Mouse (Mus musculus) stomach, postnatal 0 days (tissue): ENCODE measurements around the gene Smim24. TPM values are rescaled to one million over a fixed set of nuclear protein-coding genes. Genes with fewer than 3 reads are reported as not detected.

ENCODE experiments used
- ATAC-seq: fragments of 200-750 bp; cut with Nextera tagmentation; 2 replicates; pipeline ENCODE4 v1.8.0; 2017; ENCODE audit not compliant: low FRiP score, low TSS enrichment
- DNase-seq: peaks from one replicate; pipeline ENCODE4 v3.0.0-alpha.2; 2016; ENCODE audit warnings: low spot score
- H3K27ac ChIP-seq: fragments of 300-500 bp; sonication (generic); replicated peaks from 2 replicates; pipeline ENCODE4 v1.5.1; 2014; ENCODE audit warnings: mild to moderate bottlenecking, control low read depth
- H3K27me3 ChIP-seq: fragments of 300-500 bp; sonication (generic); 2 replicates; pipeline ENCODE4 v1.6.1; 2014; ENCODE audit warnings: low read length; ENCODE audit not compliant: control insufficient read depth, insufficient read depth
- H3K36me3 ChIP-seq: fragments of 300-500 bp; sonication (generic); 2 replicates; pipeline ENCODE4 v1.6.1; 2014; ENCODE audit warnings: low read length, mixed read lengths; ENCODE audit not compliant: control insufficient read depth, insufficient read depth
- H3K4me1 ChIP-seq: fragments of 300-500 bp; sonication (generic); replicated peaks from 2 replicates; pipeline ENCODE4 v1.6.1; 2014; ENCODE audit warnings: antibody characterized with exemption; ENCODE audit not compliant: control insufficient read depth, insufficient read depth
- H3K4me2 ChIP-seq: fragments of 300-500 bp; sonication (generic); replicated peaks from 2 replicates; pipeline ENCODE4 v1.6.1; 2014; ENCODE audit warnings: low read depth, mild to moderate bottlenecking, control low read depth, moderate library complexity
- H3K4me3 ChIP-seq: fragments of 300-500 bp; sonication (generic); 2 replicates; pipeline ENCODE4 v1.5.1; 2014; ENCODE audit warnings: low read depth, low read length, control low read depth
- H3K9ac ChIP-seq: fragments of 300-500 bp; sonication (generic); 2 replicates; pipeline ENCODE4 v1.6.1; 2014; ENCODE audit warnings: mild to moderate bottlenecking, low read length, control low read depth, mixed read lengths
- H3K9me3 ChIP-seq: fragments of 300-500 bp; sonication (generic); 2 replicates; pipeline ENCODE4 v1.6.1; 2016; ENCODE audit warnings: low read length; ENCODE audit not compliant: control insufficient read depth
- CTCF ChIP-seq: IDR thresholded peaks from 2 replicates; pipeline ENCODE4 v1.5.1; 2016; ENCODE audit warnings: antibody characterized with exemption, low read depth, mild to moderate bottlenecking, moderate library complexity
- EP300 ChIP-seq: optimal IDR thresholded peaks from 2 replicates; pipeline ENCODE3; 2016; ENCODE audit warnings: antibody characterized with exemption
- WGBS: fragments of 180-500 bp; shearing (Covaris S2); extraction: QIAGEN DNeasy Blood & Tissue Kit; methylation state at CpG from one replicate; pipeline ENCODE4 v1.1.7; 2014; 5-methylcytosine and 5-hydroxymethylcytosine counted together
- polyA plus RNA-seq: library from polyadenylated mRNA; unstranded; fragments of >200 nt; fragmentation: Nextera tagmentation; extraction: Ambion mirVana; gene quantifications from 2 replicates; pipeline ENCODE4 v1.2.1, GENCODE M21; 2015

The Smim24 gene
- polyA plus RNA-seq, 1 experiment from 2014 or later, result 205 TPM

DNA sequence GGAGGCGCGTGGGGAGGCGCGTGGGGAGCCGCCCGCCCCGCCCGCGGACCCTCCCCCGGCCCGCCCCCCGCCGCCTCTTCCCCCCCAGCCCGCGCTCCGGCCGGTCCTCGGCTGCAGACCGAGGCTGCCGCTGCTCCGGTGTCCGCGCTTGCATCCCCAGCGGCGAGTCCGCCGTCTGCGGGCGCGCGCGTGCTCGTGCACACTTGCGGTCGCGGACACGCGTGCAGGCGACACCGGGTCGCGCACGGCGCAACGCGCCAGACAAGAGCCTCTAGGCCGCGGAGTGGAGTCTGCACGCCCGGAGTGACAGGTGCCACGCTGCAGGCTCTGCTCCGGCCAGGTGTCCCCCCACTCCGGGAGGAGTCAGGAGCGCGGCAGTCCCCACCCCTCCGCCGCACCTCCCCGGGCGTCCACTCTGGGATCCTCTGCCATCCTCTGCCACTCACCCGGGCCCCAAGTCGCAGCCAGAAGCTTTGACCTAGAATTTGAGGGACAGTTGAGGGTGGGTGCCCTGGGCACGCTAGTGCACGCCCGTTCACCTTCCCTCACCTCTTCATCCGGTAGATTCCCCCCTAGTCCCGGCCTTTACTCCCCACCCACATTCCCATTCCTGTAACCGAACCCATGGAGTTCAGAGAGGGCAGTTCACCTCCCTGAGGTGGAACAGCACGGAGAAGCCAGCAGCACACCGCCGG is 38.1 kb downstream of the Smim24 start:
- Histone ChIP-seq H3K9me3 (no peaks in the 10 kb centered on the region), H3K4me3 (peak overlapping the region; percentile 75), H3K9ac (peak overlapping the region; percentile 81), H3K4me2 (peak overlapping the region; percentile 86), H3K27ac (peak overlapping the region; percentile 94), H3K36me3 (no peaks in the 10 kb centered on the region), H3K27me3 (no peaks in the 10 kb centered on the region), H3K4me1 (no peaks in the 10 kb centered on the region)
- no peak; the same call in 1 of the 2 replicates for ATAC-seq
- DNase-seq, result peak; percentile 60
- under 1% methylated on average over 44 of the region's 70 CpGs for WGBS
- TF ChIP-seq CTCF (no peak), EP300 (no peak)

DNA sequence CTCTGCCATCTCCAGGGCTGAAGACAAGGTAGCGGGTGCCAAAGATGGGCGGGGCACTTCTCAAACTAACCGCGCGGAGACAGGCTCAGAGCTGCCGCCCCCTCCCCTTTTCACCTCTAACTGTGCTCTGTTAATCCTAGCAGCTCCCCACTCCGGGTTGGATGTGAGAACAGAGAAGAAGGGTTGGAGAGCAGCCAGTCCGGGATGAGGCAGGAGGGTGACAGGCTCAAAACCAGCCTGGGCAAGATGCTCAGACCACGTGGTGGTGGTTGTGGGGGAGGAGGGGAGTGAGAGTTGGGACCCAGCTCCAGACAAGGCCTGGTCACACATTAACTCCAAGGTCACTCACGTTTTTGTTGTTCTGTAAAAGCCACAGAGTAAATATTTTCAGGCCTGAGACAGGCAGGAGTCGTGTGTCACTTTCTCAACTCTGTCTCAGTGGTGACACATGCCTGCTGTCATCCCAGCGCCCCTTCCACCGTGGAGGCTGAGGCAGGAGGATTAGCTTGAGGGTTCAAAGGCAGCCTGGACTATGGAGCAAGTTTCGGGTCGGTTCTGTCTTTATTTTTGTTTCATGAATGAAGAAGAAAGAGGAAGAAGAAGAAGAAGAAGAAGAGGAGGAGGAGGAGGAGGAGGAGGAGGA is 38.8 kb downstream of the Smim24 start:
- TF ChIP-seq CTCF, result no peak
- TF ChIP-seq EP300, result no peak
- no peaks in the 10 kb centered on the region for H3K9me3 ChIP-seq
- H3K4me3 ChIP-seq, result peak overlapping the region; percentile 75; the same call in 1 of the 2 replicates
- H3K27ac ChIP-seq, result no peak overlapping the region
- H3K4me1 ChIP-seq, result no peaks in the 10 kb centered on the region
- WGBS, result 21% methylated on average over 15 of the region's 15 CpGs
- H3K36me3 ChIP-seq, result no peaks in the 10 kb centered on the region
- ATAC-seq (no peak), DNase-seq (peak; percentile 38)
- peak overlapping the region; percentile 81; the same call in 1 of the 2 replicates for H3K9ac ChIP-seq
- H3K4me2 ChIP-seq, result peak overlapping the region; percentile 86
- no peaks in the 10 kb centered on the region for H3K27me3 ChIP-seq

DNA sequence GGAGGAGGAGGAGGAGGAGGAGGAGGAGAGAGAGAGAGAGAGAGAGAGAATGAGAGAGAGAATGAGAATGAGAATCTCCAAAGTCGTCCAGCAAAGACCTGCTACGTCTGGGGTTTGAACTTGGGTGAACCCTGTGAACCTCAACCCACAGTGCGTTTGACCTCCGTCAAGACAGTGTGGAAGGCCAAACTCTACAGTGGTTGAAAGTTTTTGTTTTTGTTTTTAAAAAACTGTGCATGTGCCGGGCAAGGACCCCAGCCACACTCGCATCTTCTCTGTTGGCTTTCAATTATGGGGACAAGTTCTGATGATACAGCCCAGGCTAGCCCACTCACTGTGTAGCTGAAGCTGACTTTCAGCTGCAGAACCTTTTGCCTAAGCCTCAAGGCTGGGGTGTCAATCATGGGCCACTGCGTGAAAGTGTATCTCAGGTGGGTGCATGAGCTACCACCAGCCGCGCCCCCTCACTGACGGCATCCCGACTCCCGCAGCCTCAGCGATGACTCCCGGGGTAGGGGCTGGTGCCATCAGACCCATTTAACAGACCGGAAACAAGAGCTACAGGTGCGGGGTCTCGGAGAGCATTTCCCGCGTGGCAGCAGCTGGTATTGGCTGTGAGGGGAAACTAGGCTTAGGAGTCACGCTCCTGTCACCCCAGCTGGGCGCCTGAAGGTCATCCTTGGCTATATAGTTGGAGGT is 39.5 kb downstream of the Smim24 start:
- DNase-seq (peak; percentile 12), ATAC-seq (no peak)
- H3K9me3 ChIP-seq, result no peaks in the 10 kb centered on the region
- H3K27ac ChIP-seq, result no peak overlapping the region
- 63% methylated on average over 21 of the region's 21 CpGs for WGBS
- H3K9ac ChIP-seq, result no peak overlapping the region
- H3K36me3 ChIP-seq, result no peaks in the 10 kb centered on the region
- no peaks in the 10 kb centered on the region for H3K4me1 ChIP-seq
- H3K4me2 ChIP-seq, result peak overlapping the region; percentile 32; the same call in 1 of the 2 replicates
- no peaks in the 10 kb centered on the region for H3K27me3 ChIP-seq
- no peak overlapping the region for H3K4me3 ChIP-seq
- TF ChIP-seq CTCF (no peak), EP300 (no peak)

DNA sequence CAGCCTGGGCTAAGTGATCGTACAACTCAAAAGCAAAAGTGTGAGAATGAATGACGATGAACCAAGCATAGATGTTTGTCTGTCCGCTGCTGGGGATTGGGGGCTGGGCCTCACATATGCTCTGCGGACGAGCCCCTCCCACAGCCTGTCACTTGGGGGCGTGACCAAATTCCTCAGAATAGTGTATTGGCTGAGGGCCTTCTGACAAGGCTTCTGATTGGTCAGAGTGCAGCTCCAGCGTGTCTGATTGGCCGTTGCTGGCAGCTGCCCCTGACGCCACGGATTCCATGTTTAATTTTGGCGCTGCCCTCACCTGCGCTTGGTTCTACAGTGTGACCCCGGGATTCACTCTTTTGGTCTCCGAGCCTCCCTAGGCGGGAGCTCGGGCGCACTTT is 40.0 kb downstream of the Smim24 start:
- Histone ChIP-seq H3K27me3 (no peaks in the 10 kb centered on the region), H3K9me3 (no peaks in the 10 kb centered on the region), H3K4me2 (peak overlapping the region; percentile 48), H3K4me1 (no peaks in the 10 kb centered on the region), H3K36me3 (no peaks in the 10 kb centered on the region), H3K27ac (no peak overlapping the region), H3K9ac (no peak overlapping the region), H3K4me3 (no peak overlapping the region)
- peak; percentile 93 for DNase-seq
- WGBS, result 4% methylated on average over 17 of the region's 17 CpGs
- TF ChIP-seq EP300, result peak; percentile 98
- no peak for TF ChIP-seq CTCF
- peak; percentile 88 for ATAC-seq

DNA sequence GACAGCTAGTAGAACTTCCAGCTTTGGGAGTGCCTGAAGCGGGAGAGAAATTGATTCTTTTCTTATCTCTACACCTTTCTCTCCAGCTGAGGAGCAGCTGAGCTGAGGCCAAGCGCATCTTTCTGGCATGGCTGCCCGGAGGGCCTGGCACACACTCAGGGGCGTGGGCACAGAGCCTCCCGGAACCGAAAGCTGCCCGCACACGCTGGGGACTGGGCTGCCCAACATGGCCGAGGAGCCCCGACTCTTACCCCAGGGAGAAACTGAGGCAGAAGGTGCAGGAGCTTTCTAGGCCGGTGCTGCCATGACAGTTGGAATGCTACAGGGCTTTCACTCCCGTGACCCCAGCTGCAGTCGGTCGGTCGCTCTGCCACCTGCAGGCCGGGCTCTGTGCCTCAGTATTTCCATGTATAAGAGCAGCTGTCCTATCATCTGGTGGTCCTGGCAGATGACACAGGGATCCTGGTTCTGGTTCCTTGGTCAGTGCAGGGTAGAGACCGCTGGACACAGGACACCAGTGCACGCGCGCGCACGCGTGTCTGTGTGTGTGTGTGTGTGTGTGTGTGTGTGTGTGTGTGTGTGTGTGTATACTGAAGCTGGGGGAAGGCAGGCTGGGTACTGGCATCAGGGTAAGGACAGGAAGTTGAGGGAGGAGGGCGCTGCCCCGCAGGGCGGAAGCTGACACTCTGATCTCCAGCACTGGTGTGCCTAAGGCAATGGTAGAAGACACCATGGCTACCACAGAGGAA is 40.9 kb downstream of the Smim24 start:
- ATAC-seq (no peak), DNase-seq (peak; percentile 17)
- H3K4me3 ChIP-seq, result no peak overlapping the region
- TF ChIP-seq EP300 (no peak), CTCF (peak; percentile 44)
- no peaks in the 10 kb centered on the region for H3K27me3 ChIP-seq
- no peaks in the 10 kb centered on the region for H3K36me3 ChIP-seq
- H3K9ac ChIP-seq, result no peak overlapping the region
- H3K4me1 ChIP-seq, result no peaks in the 10 kb centered on the region
- WGBS, result 75% methylated on average over 26 of the region's 26 CpGs
- H3K9me3 ChIP-seq, result no peaks in the 10 kb centered on the region
- no peak overlapping the region for H3K4me2 ChIP-seq
- no peak overlapping the region for H3K27ac ChIP-seq
